In genomic region chr11:113333535-113333934, GRCm38 (mm10) we compare ENCODE assay signal across 22 mouse cellular contexts.
DNase-seq lines count a peak whose midpoint lies in the region; ATAC-seq and TF ChIP-seq lines count a peak whose summit lies in the region.
"Had no signal": no experiment of that assay in that cellular context is flagged by ENCODE, and none has a peak within 500 bp of the region (broad histone marks: within the 10 kb centered on the region; RNA-seq: fewer than 3 reads in every experiment).

No protein-coding gene starts in this region.

- no peaks in the 10 kb centered on the region for H3K9me3 ChIP-seq in embryonic facial prominence, embryonic 14.5 days (ENCODE audit: control insufficient read depth, low read length)
- H3K9me3 ChIP-seq in embryonic facial prominence, embryonic 10.5 days, result 0 out of 2 replicates have a peak, but pooled peaks cover 5% of the 10 kb centered on the region
- no peaks in the 10 kb centered on the region for H3K9me3 ChIP-seq in hindbrain, embryonic 10.5 days
- H3K9me3 ChIP-seq in hindbrain, embryonic 12.5 days (replicated peaks), result 0 out of 2 replicates have a peak, but pooled peaks cover 4% of the 10 kb centered on the region
- H3K9me3 ChIP-seq in ES-Bruce4 (replicated peaks; ENCODE audit: control insufficient read depth, insufficient read depth, low read length, poor library complexity, severe bottlenecking), result no peaks in the 10 kb centered on the region
- no peaks in the 10 kb centered on the region for H3K9me3 ChIP-seq in limb, embryonic 10.5 days (replicated peaks)
- H3K9me3 ChIP-seq: embryonic facial prominence, embryonic 12.5 days; heart, embryonic 10.5 days; intestine, embryonic 15.5 days had no signal

- H3K4me3 ChIP-seq in embryonic facial prominence, embryonic 14.5 days (ENCODE audit: low read depth, low read length), result no peak overlapping the region
- no peak overlapping the region for H3K4me3 ChIP-seq in embryonic facial prominence, embryonic 10.5 days
- H3K4me3 ChIP-seq in hindbrain, embryonic 10.5 days, result no peak overlapping the region
- H3K4me3 ChIP-seq in hindbrain, embryonic 12.5 days, result no peak overlapping the region
- H3K4me3 ChIP-seq in ES-Bruce4 (ENCODE audit: low read depth, low read length), result no peak overlapping the region
- no peak overlapping the region for H3K4me3 ChIP-seq in limb, embryonic 10.5 days
- H3K4me3 ChIP-seq: embryonic facial prominence, embryonic 12.5 days; gastrocnemius, adult 2 months; heart, embryonic 10.5 days; intestine, embryonic 15.5 days had no signal

- H3K4me1 ChIP-seq in embryonic facial prominence, embryonic 14.5 days (ENCODE audit: control insufficient read depth, insufficient read depth, low read length), result peaks cover 4% of the 10 kb centered on the region; the same call in 1 of the 2 replicates
- H3K4me1 ChIP-seq in embryonic facial prominence, embryonic 10.5 days, result peaks cover 35% of the 10 kb centered on the region
- H3K4me1 ChIP-seq in hindbrain, embryonic 10.5 days (replicated peaks), result peaks cover 45% of the 10 kb centered on the region
- H3K4me1 ChIP-seq in hindbrain, embryonic 12.5 days, result peaks cover 20% of the 10 kb centered on the region
- peaks cover 3% of the 10 kb centered on the region for H3K4me1 ChIP-seq in ES-Bruce4 (ENCODE audit: control insufficient read depth, insufficient read depth, low read length)
- peaks cover 23% of the 10 kb centered on the region for H3K4me1 ChIP-seq in limb, embryonic 10.5 days

- H3K9ac ChIP-seq in embryonic facial prominence, embryonic 14.5 days (ENCODE audit: low read depth, low read length), result no peak overlapping the region
- no peak overlapping the region for H3K9ac ChIP-seq in hindbrain, embryonic 12.5 days
- H3K9ac ChIP-seq in ES-Bruce4 (ENCODE audit: low read depth, poor library complexity, severe bottlenecking), result no peak overlapping the region
- H3K9ac ChIP-seq: embryonic facial prominence, embryonic 12.5 days; hindbrain, embryonic 14.5 days; intestine, embryonic 15.5 days had no signal

- DNase-seq in embryonic facial prominence, embryonic 14.5 days (ENCODE audit: low spot score), result no peak
- no peak for DNase-seq in embryonic facial prominence, embryonic 10.5 days (ENCODE audit: low spot score)
- no peak for DNase-seq in hindbrain, embryonic 10.5 days (ENCODE audit: low spot score)
- DNase-seq in limb, embryonic 10.5 days (ENCODE audit: low spot score), result no peak
- no peak for DNase-seq in gastrocnemius, postnatal 25 days
- DNase-seq: adrenal gland, postnatal 14 days; cerebellum, postnatal 10 days; embryo, embryonic 11 days; gastrocnemius, adult 2 months; gastrocnemius, postnatal 36 days; heart, adult 11 months; heart, postnatal 10 days; heart, postnatal 4 days; kidney, adult 18-20 months had no signal

- H3K27ac ChIP-seq in embryonic facial prominence, embryonic 14.5 days (replicated peaks; ENCODE audit: low read depth, low read length), result no peak overlapping the region
- no peak overlapping the region for H3K27ac ChIP-seq in embryonic facial prominence, embryonic 10.5 days (replicated peaks)
- H3K27ac ChIP-seq in hindbrain, embryonic 10.5 days, result peak overlapping the region; percentile 1
- H3K27ac ChIP-seq in hindbrain, embryonic 12.5 days, result no peak overlapping the region
- H3K27ac ChIP-seq in ES-Bruce4 (ENCODE audit: insufficient read depth, low read length), result no peak overlapping the region
- H3K27ac ChIP-seq in limb, embryonic 10.5 days, result 0 out of 2 replicates have a peak overlapping the region, but pooled peaks have one; percentile 20
- H3K27ac ChIP-seq: embryonic facial prominence, embryonic 12.5 days; gastrocnemius, adult 2 months; hindbrain, embryonic 14.5 days; intestine, embryonic 15.5 days had no signal

- TF ChIP-seq POLR2A in ES-Bruce4 (IDR thresholded peaks at IDR 0.05; ENCODE audit: insufficient read depth, low read length), result no peak

- no peak for TF ChIP-seq CTCF in ES-Bruce4 (IDR thresholded peaks at IDR 0.05; ENCODE audit: low read depth, low read length)

- no peaks in the 10 kb centered on the region for H3K36me3 ChIP-seq in embryonic facial prominence, embryonic 14.5 days (ENCODE audit: control insufficient read depth, insufficient read depth, low read length)
- H3K36me3 ChIP-seq in embryonic facial prominence, embryonic 10.5 days (replicated peaks), result no peaks in the 10 kb centered on the region
- no peaks in the 10 kb centered on the region for H3K36me3 ChIP-seq in hindbrain, embryonic 10.5 days
- no peaks in the 10 kb centered on the region for H3K36me3 ChIP-seq in hindbrain, embryonic 12.5 days
- H3K36me3 ChIP-seq in ES-Bruce4 (ENCODE audit: control insufficient read depth, insufficient read depth, low read length, poor library complexity, severe bottlenecking), result no peaks in the 10 kb centered on the region
- H3K36me3 ChIP-seq in limb, embryonic 10.5 days, result no peaks in the 10 kb centered on the region
- H3K36me3 ChIP-seq: embryonic facial prominence, embryonic 12.5 days; G1E; heart, embryonic 10.5 days; intestine, embryonic 15.5 days had no signal

- TF ChIP-seq EP300 in ES-Bruce4 (IDR thresholded peaks at IDR 0.05; ENCODE audit: insufficient read depth, low read depth, low read length), result peak; percentile 80

- no peaks in the 10 kb centered on the region for H3K27me3 ChIP-seq in embryonic facial prominence, embryonic 14.5 days (replicated peaks; ENCODE audit: control insufficient read depth, insufficient read depth, low read length)
- 0 out of 2 replicates have a peak, but pooled peaks cover 6% of the 10 kb centered on the region for H3K27me3 ChIP-seq in embryonic facial prominence, embryonic 10.5 days (replicated peaks; ENCODE audit: low read depth, poor library complexity, severe bottlenecking)
- H3K27me3 ChIP-seq in hindbrain, embryonic 10.5 days (ENCODE audit: insufficient read depth, poor library complexity, severe bottlenecking), result peaks cover 11% of the 10 kb centered on the region; the same call in 1 of the 2 replicates
- no peaks in the 10 kb centered on the region for H3K27me3 ChIP-seq in hindbrain, embryonic 12.5 days
- no peaks in the 10 kb centered on the region for H3K27me3 ChIP-seq in ES-Bruce4 (ENCODE audit: control insufficient read depth, insufficient read depth, low read length, poor library complexity, severe bottlenecking)
- H3K27me3 ChIP-seq in limb, embryonic 10.5 days (ENCODE audit: low read depth, poor library complexity, severe bottlenecking), result no peaks in the 10 kb centered on the region
- H3K27me3 ChIP-seq: embryonic facial prominence, embryonic 12.5 days; intestine, embryonic 15.5 days had no signal

- ATAC-seq in embryonic facial prominence, embryonic 14.5 days (ENCODE audit: low read depth), result peak; percentile 68; the same call in 1 of the 2 replicates
- no peak for ATAC-seq in hindbrain, embryonic 12.5 days (ENCODE audit: low FRiP score)
- ATAC-seq: activated CD4-positive, CD25-positive, alpha-beta regulatory T cell, adult 4 months; intestine, embryonic 15.5 days had no signal

- 43% methylated on average over 9 of the region's 9 CpGs for whole genome bisulfite sequencing in embryonic facial prominence, embryonic 14.5 days
- 41% methylated on average over 9 of the region's 9 CpGs for WGBS in embryonic facial prominence, embryonic 10.5 days
- WGBS in hindbrain, embryonic 10.5 days, result 26% methylated on average over 9 of the region's 9 CpGs
- WGBS in hindbrain, embryonic 12.5 days, result 18% methylated on average over 9 of the region's 9 CpGs
- 71% methylated on average over 9 of the region's 9 CpGs for WGBS in limb, embryonic 10.5 days

- H3K4me2 ChIP-seq in embryonic facial prominence, embryonic 14.5 days (ENCODE audit: low read depth, low read length), result no peak overlapping the region
- H3K4me2 ChIP-seq in hindbrain, embryonic 12.5 days (replicated peaks), result no peak overlapping the region
- H3K4me2 ChIP-seq: embryonic facial prominence, embryonic 12.5 days; hindbrain, embryonic 14.5 days; intestine, embryonic 15.5 days had no signal

Comparison
In these comparisons a context has a peak if more than half of its experiments do, and no peak if none do; other contexts are left out.
1. H3K27ac ChIP-seq: peak in hindbrain, embryonic 10.5 days (single experiment) and limb, embryonic 10.5 days (single experiment); none in embryonic facial prominence, embryonic 14.5 days (single experiment), embryonic facial prominence, embryonic 10.5 days (single experiment), hindbrain, embryonic 12.5 days (single experiment) and ES-Bruce4 (single experiment).